Mouse (Mus musculus): ENCODE results near the gene Vwa8. TPM values are rescaled to one million over a fixed set of nuclear protein-coding genes. Genes with fewer than 3 reads are reported as not detected.

The Vwa8 gene
- polyA plus RNA-seq, 1 experiment from 2014 or later, result 6.0 TPM

DNA sequence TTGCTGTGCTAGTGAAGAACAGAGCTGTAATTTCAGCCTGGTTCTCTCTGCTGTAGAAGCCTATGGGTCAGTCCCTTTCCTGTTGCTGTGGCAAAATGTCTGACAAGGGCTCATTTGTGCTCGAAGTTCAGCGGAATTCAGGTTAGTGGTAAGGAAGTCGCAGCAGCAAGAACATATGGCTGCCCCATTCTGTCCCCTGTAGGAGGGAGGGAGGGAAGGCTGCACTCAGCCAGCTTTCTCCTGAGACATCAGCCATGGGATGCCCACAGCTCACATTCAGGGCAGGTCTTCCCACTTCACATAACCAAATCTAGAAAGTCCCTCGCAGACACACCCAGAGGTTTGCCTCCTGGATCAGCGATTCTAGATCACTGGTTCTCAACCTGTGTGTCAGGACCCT, 277.3 kb downstream of the Vwa8 start:
- ATAC-seq (ENCODE audit: low read depth) (no peak), DNase-seq (no peak)
- no peaks in the 10 kb centered on the region for H3K4me1 ChIP-seq (replicated peaks)
- H3K4me2 ChIP-seq, result no peak overlapping the region
- H3K9me3 ChIP-seq (replicated peaks), result no peaks in the 10 kb centered on the region
- no peak overlapping the region for H3K27ac ChIP-seq
- no peaks in the 10 kb centered on the region for H3K27me3 ChIP-seq
- H3K9ac ChIP-seq, result no peak overlapping the region
- WGBS (ENCODE audit: insufficient replicate concordance), result 68% methylated on average over 5 of the region's 5 CpGs
- H3K36me3 ChIP-seq, result no peaks in the 10 kb centered on the region
- no peak overlapping the region for H3K4me3 ChIP-seq (replicated peaks)

DNA sequence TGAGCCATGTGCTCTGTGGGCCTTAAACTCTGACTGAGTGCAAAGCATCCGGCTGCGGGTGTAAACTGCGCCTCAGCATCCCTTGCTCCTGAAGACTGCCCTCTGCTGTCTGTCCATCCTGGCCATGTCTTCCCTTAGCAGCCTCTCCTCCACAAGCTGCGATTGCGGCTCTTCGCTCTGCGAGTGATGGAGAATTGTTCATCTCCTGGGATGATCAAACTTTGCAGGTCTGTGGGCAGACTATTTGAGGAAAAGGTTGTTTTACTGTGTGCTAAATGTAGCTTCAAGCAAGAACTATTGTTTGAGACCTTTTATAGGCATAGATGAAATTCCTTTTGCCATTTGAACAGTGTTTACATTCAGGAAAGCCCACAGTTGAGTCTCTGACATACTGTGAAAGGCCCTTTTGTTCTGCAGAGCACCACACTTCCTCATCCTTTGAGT, 286.1 kb downstream of the Vwa8 start:
- Histone ChIP-seq H3K9me3 (replicated peaks) (no peaks in the 10 kb centered on the region), H3K27me3 (no peaks in the 10 kb centered on the region), H3K4me1 (replicated peaks) (no peaks in the 10 kb centered on the region), H3K36me3 (no peaks in the 10 kb centered on the region), H3K27ac (no peak overlapping the region), H3K4me2 (no peak overlapping the region), H3K4me3 (replicated peaks) (no peak overlapping the region), H3K9ac (no peak overlapping the region)
- WGBS (ENCODE audit: insufficient replicate concordance), result 62% methylated on average over 7 of the region's 7 CpGs
- DNase-seq (no peak), ATAC-seq (ENCODE audit: low read depth) (no peak)

DNA sequence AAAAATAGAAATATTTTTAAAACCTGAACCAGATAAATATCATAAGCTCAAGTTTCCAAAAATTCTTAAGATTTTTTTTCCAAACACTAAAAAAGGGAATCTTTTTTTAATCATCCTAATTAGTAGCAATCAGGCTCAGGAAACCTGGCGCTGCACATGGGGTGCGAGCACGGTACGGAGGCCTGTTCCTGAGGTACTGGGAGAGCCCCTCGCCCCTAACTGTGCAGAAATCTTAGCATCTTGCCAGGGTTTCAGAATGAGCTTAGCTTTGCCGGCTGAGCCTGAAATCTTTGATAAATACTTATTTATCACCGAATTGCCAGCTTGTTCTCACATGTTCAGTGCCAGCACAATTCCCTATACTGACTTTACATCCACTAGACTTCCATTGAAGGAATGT, 286.6 kb downstream of the Vwa8 start:
- no peaks in the 10 kb centered on the region for H3K36me3 ChIP-seq
- no peak overlapping the region for H3K4me3 ChIP-seq (replicated peaks)
- H3K27ac ChIP-seq, result no peak overlapping the region
- no peak overlapping the region for H3K9ac ChIP-seq
- no peaks in the 10 kb centered on the region for H3K27me3 ChIP-seq
- WGBS (ENCODE audit: insufficient replicate concordance), result 76% methylated on average over 7 of the region's 7 CpGs
- no peaks in the 10 kb centered on the region for H3K4me1 ChIP-seq (replicated peaks)
- H3K9me3 ChIP-seq (replicated peaks), result no peaks in the 10 kb centered on the region
- no peak overlapping the region for H3K4me2 ChIP-seq
- no peak for ATAC-seq (ENCODE audit: low read depth)
- no peak for DNase-seq

DNA sequence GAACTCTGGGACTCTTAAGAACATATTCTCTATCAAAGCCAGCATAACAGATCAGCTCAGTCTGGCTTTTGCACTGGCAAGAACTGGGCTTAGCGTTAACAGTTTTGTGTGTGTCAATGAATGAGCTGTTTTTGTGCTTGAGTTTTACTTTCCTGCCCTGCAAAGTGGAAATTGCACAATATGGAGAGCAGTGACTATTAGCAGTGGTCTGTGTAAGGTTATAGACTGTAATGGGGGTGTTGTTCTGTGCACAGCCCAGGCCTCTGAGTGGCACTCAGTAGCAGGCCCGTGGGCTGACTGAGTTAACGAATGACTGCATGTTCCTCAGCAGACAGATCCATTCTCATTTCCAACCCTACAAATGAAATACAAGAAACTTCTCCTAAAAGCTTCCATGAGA, 287.7 kb downstream of the Vwa8 start:
- ATAC-seq (ENCODE audit: low read depth) (no peak), DNase-seq (no peak)
- H3K27ac ChIP-seq, result no peak overlapping the region
- H3K9me3 ChIP-seq (replicated peaks), result no peaks in the 10 kb centered on the region
- H3K9ac ChIP-seq, result no peak overlapping the region
- no peaks in the 10 kb centered on the region for H3K4me1 ChIP-seq (replicated peaks)
- 82% methylated on average over 3 of the region's 3 CpGs for WGBS (ENCODE audit: insufficient replicate concordance)
- no peak overlapping the region for H3K4me2 ChIP-seq
- H3K4me3 ChIP-seq (replicated peaks), result no peak overlapping the region
- no peaks in the 10 kb centered on the region for H3K27me3 ChIP-seq
- no peaks in the 10 kb centered on the region for H3K36me3 ChIP-seq

DNA sequence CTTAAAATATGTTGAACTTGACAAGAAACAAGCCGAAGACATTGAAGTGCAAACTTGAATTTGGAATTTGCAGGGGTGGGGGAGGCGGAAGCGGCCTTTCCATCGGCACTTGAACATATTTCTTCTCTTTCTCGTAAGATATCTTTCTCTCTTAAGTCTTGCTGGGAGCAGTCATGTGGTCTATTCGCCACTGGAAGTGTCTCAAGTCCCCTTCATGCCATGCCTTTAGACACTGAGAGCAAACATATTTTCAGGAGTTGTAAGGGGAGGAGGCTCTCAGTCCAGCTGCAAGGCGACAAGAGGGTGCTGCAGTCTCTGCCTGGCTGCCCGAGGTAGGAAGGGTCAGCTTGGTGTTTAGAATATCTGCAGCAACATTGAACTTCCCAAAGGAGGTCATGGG, 288.2 kb downstream of the Vwa8 start:
- no peak for ATAC-seq (ENCODE audit: low read depth)

DNA sequence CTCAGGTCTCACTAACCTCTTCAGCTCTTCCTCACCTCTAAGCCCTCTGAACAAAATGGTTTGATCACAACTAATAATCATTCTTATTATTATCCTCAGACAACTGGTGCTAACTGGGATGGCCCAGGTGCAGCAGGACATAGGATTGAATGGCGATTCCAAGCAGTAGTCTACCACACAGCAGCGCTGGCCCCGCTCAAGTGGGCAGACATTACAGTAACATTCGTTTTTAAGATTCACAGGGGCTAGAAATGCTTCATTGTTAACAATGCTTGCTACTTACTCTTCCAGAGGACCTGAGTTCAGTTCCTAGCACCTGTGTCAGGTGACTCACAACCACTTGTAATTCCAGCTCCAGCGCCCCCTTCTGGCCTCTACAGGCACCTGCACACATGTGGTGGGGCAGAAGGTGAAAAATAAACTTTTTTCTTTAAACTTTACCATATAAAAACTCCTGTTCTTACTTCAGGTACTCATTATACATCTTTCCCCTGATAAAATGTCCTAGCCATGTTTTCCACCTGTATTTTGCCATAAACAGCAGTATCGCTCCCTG, 290.3 kb downstream of the Vwa8 start:
- Histone ChIP-seq H3K4me1 (replicated peaks) (no peaks in the 10 kb centered on the region), H3K4me3 (replicated peaks) (no peak overlapping the region), H3K27me3 (no peaks in the 10 kb centered on the region), H3K27ac (no peak overlapping the region), H3K9ac (no peak overlapping the region), H3K4me2 (no peak overlapping the region), H3K9me3 (replicated peaks) (no peaks in the 10 kb centered on the region), H3K36me3 (no peaks in the 10 kb centered on the region)
- 78% methylated on average over 6 of the region's 6 CpGs for WGBS (ENCODE audit: insufficient replicate concordance)
- ATAC-seq (ENCODE audit: low read depth), result no peak
- DNase-seq, result no peak

More for the DNA sequence above, 288.2 kb downstream of the Vwa8 start:
- no peak overlapping the region for H3K27ac ChIP-seq
- H3K9me3 ChIP-seq (replicated peaks), result no peaks in the 10 kb centered on the region
- no peaks in the 10 kb centered on the region for H3K36me3 ChIP-seq
- whole genome bisulfite sequencing (ENCODE audit: insufficient replicate concordance), result 70% methylated on average over 8 of the region's 8 CpGs
- H3K4me3 ChIP-seq (replicated peaks), result no peak overlapping the region
- H3K4me2 ChIP-seq, result no peak overlapping the region
- H3K4me1 ChIP-seq (replicated peaks), result no peaks in the 10 kb centered on the region
- H3K27me3 ChIP-seq, result no peaks in the 10 kb centered on the region
- H3K9ac ChIP-seq, result no peak overlapping the region
- DNase-seq, result no peak

DNA sequence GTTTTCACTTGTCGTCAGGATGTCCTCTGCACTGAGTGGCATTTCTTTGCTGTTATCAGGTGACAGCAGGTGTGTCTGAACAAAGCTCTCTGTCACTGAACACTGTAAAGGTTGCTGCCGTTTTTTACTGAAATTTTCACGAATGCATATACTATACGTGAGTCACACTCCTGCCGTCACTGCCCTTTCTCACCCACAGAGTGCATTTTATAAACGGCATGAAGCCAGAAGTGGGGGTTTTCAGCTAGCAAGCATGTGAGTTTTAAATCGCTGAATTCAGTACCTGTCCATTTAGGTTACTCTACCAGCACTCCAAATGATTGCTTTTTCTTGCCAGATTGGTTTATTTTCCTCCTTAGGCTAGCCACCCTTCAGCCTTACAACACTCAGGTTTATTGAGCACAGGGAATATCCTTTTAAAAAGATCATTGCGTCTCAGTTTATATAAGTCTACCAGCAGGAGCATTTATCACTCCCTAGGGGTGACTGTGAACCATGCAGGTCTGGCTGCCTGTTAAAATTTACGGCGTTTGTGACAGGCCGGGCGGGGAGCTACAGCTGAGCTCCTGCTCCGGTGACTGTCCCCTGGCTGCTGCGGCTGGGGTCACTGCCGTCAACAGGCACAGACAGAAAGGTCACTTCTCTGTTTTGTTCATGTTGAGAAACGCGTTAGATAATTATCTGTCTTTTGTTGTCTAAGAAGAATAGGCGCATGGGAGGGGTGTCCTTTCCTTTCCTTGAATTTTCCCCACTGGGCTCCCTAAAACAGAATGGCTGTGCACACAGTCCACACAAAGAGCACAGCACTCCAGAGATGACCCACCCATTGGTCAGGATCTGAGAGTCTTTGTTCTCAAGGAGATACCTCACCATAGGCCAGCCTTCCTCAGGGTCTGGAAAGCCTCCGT, 291.3 kb downstream of the Vwa8 start:
- DNase-seq (no peak), ATAC-seq (ENCODE audit: low read depth) (no peak)
- Histone ChIP-seq H3K4me3 (replicated peaks) (no peak overlapping the region), H3K36me3 (no peaks in the 10 kb centered on the region), H3K27ac (no peak overlapping the region), H3K9ac (no peak overlapping the region), H3K4me2 (no peak overlapping the region), H3K9me3 (replicated peaks) (no peaks in the 10 kb centered on the region), H3K4me1 (replicated peaks) (no peaks in the 10 kb centered on the region), H3K27me3 (no peaks in the 10 kb centered on the region)
- 47% methylated on average over 19 of the region's 19 CpGs for WGBS (ENCODE audit: insufficient replicate concordance)

DNA sequence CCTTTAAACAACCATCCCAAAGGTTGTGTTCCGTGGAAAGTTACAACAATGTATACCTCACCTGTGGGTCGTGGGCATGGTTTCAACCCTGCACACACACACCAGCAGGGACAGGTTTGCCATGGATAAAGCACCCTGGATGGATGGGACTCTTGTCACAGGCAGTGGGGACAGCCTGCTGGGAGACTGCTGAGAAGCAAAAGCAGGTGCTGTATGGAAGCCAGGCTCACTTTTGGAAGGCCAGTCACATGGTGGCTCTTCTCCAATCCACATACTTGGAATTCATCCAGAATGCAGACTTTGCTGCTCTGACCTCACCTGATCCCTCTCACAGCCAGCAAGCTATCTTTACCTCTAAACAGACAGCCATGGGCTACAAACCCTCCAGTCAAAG, 292.0 kb downstream of the Vwa8 start:
- Histone ChIP-seq H3K36me3 (no peaks in the 10 kb centered on the region), H3K27ac (no peak overlapping the region), H3K27me3 (no peaks in the 10 kb centered on the region), H3K9me3 (replicated peaks) (no peaks in the 10 kb centered on the region), H3K9ac (no peak overlapping the region), H3K4me3 (replicated peaks) (no peak overlapping the region), H3K4me2 (no peak overlapping the region), H3K4me1 (replicated peaks) (no peaks in the 10 kb centered on the region)
- DNase-seq, result no peak
- WGBS (ENCODE audit: insufficient replicate concordance), result 65% methylated on average over 2 of the region's 2 CpGs
- no peak for ATAC-seq (ENCODE audit: low read depth)

DNA sequence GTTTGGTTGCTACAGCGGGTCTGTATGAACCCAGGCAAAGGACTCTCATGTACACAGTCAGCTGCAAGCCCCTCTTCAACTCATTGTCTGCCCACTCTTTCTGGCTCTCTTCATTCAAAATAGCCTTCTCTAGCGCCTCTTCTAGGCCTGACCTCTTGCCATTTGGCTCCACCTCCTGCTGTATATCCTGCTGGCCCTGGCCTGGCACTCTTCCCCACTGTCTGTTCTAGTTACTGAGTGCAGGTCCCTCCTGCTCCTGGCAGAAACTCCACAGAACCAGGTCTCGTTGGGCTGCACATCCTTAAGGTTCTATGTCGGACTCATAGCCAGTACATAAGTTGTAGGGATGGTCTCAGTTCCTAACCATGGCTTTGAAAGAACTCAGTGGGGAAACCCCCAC, 293.5 kb downstream of the Vwa8 start:
- Histone ChIP-seq H3K4me2 (no peak overlapping the region), H3K27me3 (no peaks in the 10 kb centered on the region), H3K9me3 (replicated peaks) (no peaks in the 10 kb centered on the region), H3K27ac (no peak overlapping the region), H3K36me3 (no peaks in the 10 kb centered on the region), H3K4me3 (replicated peaks) (no peak overlapping the region), H3K4me1 (replicated peaks) (no peaks in the 10 kb centered on the region), H3K9ac (no peak overlapping the region)
- DNase-seq (no peak), ATAC-seq (ENCODE audit: low read depth) (no peak)
- whole genome bisulfite sequencing (ENCODE audit: insufficient replicate concordance), result 74% methylated on average over 4 of the region's 4 CpGs

DNA sequence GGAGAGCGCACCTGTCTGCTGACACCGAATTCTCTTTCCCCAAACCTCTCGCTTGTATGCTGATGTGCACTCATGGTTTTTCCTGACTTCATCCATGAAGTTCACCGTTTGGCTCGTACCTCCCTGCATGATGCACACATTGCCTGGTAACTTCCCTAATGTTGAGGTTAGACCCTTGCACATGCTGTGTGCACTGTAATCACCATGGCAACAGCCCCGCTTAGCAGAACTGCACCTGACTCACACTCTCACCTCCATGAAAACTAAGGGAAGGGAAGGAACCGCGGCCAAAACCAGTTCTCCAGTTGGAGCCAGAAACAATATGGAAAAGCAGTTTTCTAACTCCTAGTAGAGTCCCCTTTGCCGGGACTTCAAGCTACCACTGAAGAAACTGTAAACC, 294.8 kb downstream of the Vwa8 start:
- H3K4me1 ChIP-seq (replicated peaks), result no peaks in the 10 kb centered on the region
- H3K27ac ChIP-seq, result no peak overlapping the region
- no peak for ATAC-seq (ENCODE audit: low read depth)
- H3K4me3 ChIP-seq (replicated peaks), result no peak overlapping the region
- no peaks in the 10 kb centered on the region for H3K36me3 ChIP-seq
- WGBS (ENCODE audit: insufficient replicate concordance), result 79% methylated on average over 9 of the region's 9 CpGs
- no peak overlapping the region for H3K4me2 ChIP-seq
- no peaks in the 10 kb centered on the region for H3K27me3 ChIP-seq
- no peaks in the 10 kb centered on the region for H3K9me3 ChIP-seq (replicated peaks)
- no peak overlapping the region for H3K9ac ChIP-seq
- DNase-seq, result no peak

DNA sequence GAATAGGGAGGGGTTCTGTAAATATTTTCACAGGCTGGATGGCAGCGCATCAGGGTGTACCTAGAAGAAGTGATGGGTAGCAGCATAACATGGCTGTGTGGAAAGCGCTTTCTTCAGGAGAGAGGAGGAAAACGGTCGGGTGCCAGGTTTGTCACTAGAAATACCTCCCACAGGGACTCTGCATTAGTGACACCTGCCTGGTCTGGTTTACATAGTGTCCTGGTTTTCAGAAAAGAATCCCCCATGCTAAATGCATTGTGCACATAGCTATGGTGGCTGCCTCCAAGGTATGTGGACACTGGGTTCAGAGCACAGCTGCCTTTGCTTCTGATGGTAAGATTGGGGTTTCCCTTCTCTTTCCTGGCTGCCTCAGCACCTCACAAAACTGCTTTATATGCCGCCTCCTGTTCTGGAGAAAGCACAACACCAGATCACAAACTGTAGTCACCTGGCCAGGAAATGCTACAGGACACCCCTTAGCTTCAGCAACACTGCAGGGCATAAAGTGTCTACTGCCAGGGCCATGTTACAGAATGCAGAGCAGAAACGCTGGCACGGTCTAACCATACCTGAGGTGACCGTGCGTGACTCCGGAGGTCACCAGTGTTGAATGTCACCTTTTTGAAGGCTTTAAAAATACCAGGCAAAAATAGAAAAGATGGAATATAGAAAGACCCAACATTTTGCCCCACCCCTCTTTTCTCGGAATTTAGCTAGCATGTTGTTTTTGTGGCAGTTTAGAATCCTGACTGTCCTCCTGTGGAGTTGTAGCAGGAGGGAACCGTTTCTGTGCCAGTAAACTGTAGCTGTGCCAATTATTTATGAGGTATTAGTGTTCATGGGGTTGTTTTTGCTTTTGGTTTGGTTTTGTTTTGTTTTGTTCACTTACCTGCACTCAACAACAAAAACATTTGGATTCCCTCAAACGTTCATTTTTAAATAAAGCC, 295.7 kb downstream of the Vwa8 start:
- Histone ChIP-seq H3K36me3 (no peaks in the 10 kb centered on the region), H3K27me3 (no peaks in the 10 kb centered on the region), H3K9me3 (replicated peaks) (no peaks in the 10 kb centered on the region), H3K27ac (no peak overlapping the region), H3K4me1 (replicated peaks) (no peaks in the 10 kb centered on the region), H3K9ac (no peak overlapping the region), H3K4me3 (replicated peaks) (no peak overlapping the region), H3K4me2 (no peak overlapping the region)
- ATAC-seq (ENCODE audit: low read depth), result no peak
- 80% methylated on average over 13 of the region's 13 CpGs for WGBS (ENCODE audit: insufficient replicate concordance)
- no peak for DNase-seq

All from liver, embryonic 13.5 days (tissue).